Mouse (Mus musculus): ENCODE results near the gene Akap2. TPM values are rescaled to one million over a fixed set of nuclear protein-coding genes. Genes with fewer than 3 reads are reported as not detected.

Akap2 gene
- total and polyA plus RNA-seq, 3 experiments: 1.7 to 7.2 TPM; not detected in 1

DNA sequence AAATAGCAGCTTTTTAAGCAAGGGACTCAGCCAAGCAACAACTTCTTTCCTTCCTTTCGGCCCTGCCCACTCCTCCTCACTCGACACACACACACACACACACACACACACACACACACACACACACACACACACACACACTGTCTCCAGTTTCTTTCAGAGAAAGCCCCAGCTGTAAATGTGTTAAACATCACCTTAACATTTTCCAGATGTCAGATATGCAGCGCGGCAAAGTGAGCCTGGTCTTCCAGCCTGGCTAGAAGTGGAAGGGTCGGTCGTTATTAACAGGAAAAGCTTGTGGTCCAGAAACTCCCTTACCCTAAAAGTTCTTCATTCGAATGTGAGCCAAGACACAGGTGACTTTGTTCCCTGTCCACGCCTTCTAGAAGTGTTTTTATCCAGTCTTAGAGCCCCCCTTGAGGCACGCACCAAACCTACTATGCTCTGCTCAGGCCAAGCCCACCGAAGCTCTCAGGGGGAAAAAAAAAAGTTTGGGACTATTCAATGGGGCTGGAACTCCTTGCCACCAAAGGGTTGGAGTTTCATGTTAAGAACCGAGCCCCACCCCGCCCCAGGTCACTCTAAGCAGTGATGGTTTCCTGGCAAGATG is 129.0 kb downstream of the Akap2 start:
- H3K27ac ChIP-seq (ENCODE audit: control insufficient read depth, low read depth, low read length): no peak overlapping the region
- H3K4me3 ChIP-seq (ENCODE audit: control insufficient read depth in 1 of 2, insufficient read depth in 1 of 2, low read depth in 2 of 2, low read length in 2 of 2): no peak overlapping the region
- no peak for DNase-seq (ENCODE audit: low read depth, low spot score)
- no peaks in the 10 kb centered on the region for H3K27me3 ChIP-seq (ENCODE audit: control insufficient read depth in 1 of 2, insufficient read depth in 2 of 2, low read length in 2 of 2)
- H3K36me3 ChIP-seq (ENCODE audit: control insufficient read depth in 1 of 2, insufficient read depth in 2 of 2, low read length in 2 of 2): no peaks in the 10 kb centered on the region
- no peak overlapping the region for H3K9ac ChIP-seq (ENCODE audit: control insufficient read depth, low read depth, low read length, poor library complexity, severe bottlenecking)
- TF ChIP-seq JUND (IDR thresholded peaks at IDR 0.05; ENCODE audit: low read depth, low read length) (no peak), ETS1 (IDR thresholded peaks at IDR 0.05; ENCODE audit: low read depth, low read length) (no peak), UBTF (IDR thresholded peaks at IDR 0.05; ENCODE audit: borderline replicate concordance, insufficient read depth, low read depth, low read length) (no peak), USF2 (IDR thresholded peaks at IDR 0.05; ENCODE audit: borderline replicate concordance in 1 of 2, insufficient read depth in 1 of 2, low read depth in 1 of 2, low read length in 2 of 2) (no peak), POLR2AphosphoS2 (IDR thresholded peaks at IDR 0.05; ENCODE audit: low read length) (no peak), ZKSCAN1 (IDR thresholded peaks at IDR 0.05; ENCODE audit: low read depth, low read length) (no peak), MAFK (IDR thresholded peaks at IDR 0.05; ENCODE audit: borderline replicate concordance, low read depth, low read length) (no peak), USF1 (IDR thresholded peaks at IDR 0.05; ENCODE audit: low read depth, low read length) (no peak), ZNF384 (IDR thresholded peaks at IDR 0.05; ENCODE audit: low read depth, low read length) (no peak), ZC3H11A (IDR thresholded peaks at IDR 0.05; ENCODE audit: low read depth, low read length) (no peak), KAT2A (conservative IDR thresholded peaks at IDR 0.05; ENCODE audit: low read depth, low read length) (no peak), GATA1 (IDR thresholded peaks at IDR 0.05; ENCODE audit: low read depth, low read length) (no peak), MXI1 (IDR thresholded peaks at IDR 0.05; ENCODE audit: low read depth, low read length) (no peak), CTCF (IDR thresholded peaks at IDR 0.05 in 2 of 3, conservative IDR thresholded peaks at IDR 0.05 in 1 of 3; ENCODE audit: control insufficient read depth in 1 of 3, insufficient read depth in 1 of 3, low read depth in 2 of 3, low read length in 3 of 3, poor library complexity in 1 of 3, severe bottlenecking in 1 of 3) (no peak), POLR2AphosphoS5 (IDR thresholded peaks at IDR 0.05; ENCODE audit: borderline replicate concordance, low read depth, low read length) (no peak), SIN3A (IDR thresholded peaks at IDR 0.05; ENCODE audit: low read length) (no peak)
- peaks cover 0 to 6% of the 10 kb centered on the region in 2 experiments; a peak in 1 of 4 replicates for H3K4me1 ChIP-seq (ENCODE audit: control insufficient read depth in 1 of 2, insufficient read depth in 2 of 2, low read length in 2 of 2)
- no peaks in the 10 kb centered on the region for H3K79me2 ChIP-seq (ENCODE audit: control insufficient read depth, insufficient read depth, low read length, poor library complexity)
- H3K9me3 ChIP-seq (replicated peaks; ENCODE audit: insufficient read depth, low read length): no peaks in the 10 kb centered on the region

DNA sequence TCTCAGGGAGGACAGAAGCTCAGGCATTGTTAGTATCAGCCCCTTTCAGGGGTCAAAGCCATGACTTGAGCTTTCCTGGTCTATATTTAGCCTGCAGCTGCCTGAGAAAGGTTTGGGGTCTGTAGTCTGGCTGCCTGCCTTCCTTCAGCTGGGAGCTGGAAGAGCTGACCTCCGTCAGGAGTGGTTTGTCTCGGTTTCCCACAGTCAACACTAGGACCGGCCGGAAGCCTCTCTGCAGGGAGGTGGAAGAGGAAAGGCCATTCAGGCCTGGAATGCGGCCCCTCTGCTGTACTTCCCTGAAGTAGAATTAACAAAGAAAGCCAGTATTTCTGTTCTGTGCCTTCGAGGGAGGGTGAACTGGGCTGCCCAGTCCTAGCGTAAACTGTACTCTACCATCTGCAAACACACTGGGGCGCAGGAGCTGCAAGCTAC is 129.6 kb downstream of the Akap2 start:
- Histone ChIP-seq H3K36me3 (ENCODE audit: control insufficient read depth in 1 of 2, insufficient read depth in 2 of 2, low read length in 2 of 2) (no peaks in the 10 kb centered on the region), H3K4me1 (ENCODE audit: control insufficient read depth in 1 of 2, insufficient read depth in 2 of 2, low read length in 2 of 2) (peaks cover 0 to 6% of the 10 kb centered on the region in 2 experiments; a peak in 1 of 4 replicates), H3K79me2 (ENCODE audit: control insufficient read depth, insufficient read depth, low read length, poor library complexity) (no peaks in the 10 kb centered on the region), H3K4me3 (ENCODE audit: control insufficient read depth in 1 of 2, insufficient read depth in 1 of 2, low read depth in 2 of 2, low read length in 2 of 2) (no peak overlapping the region), H3K27me3 (ENCODE audit: control insufficient read depth in 1 of 2, insufficient read depth in 2 of 2, low read length in 2 of 2) (no peaks in the 10 kb centered on the region), H3K9ac (ENCODE audit: control insufficient read depth, low read depth, low read length, poor library complexity, severe bottlenecking) (no peak overlapping the region), H3K27ac (ENCODE audit: control insufficient read depth, low read depth, low read length) (no peak overlapping the region), H3K9me3 (replicated peaks; ENCODE audit: insufficient read depth, low read length) (no peaks in the 10 kb centered on the region)
- TF ChIP-seq ELF1 (IDR thresholded peaks at IDR 0.05; ENCODE audit: low read depth, low read length): no peak
- no peak for TF ChIP-seq ZMIZ1 (IDR thresholded peaks at IDR 0.05; ENCODE audit: low read depth, low read length)
- DNase-seq (ENCODE audit: low read depth, low spot score): no peak
